Mouse (Mus musculus) cerebellum, adult 2 months (tissue): ENCODE results near the gene Ahcyl2.

Source experiments
- CTCF ChIP-seq: fragments of 200-500 bp; IDR thresholded peaks from 2 replicates; pipeline ENCODE4 v1.5.1; 2011; ENCODE audit warnings: low read depth, mild to moderate bottlenecking, control low read depth, low read length, moderate library complexity, borderline replicate concordance; ENCODE audit not compliant: insufficient read depth
- POLR2A ChIP-seq: fragments of 200-500 bp; IDR thresholded peaks from 2 replicates; pipeline ENCODE4 v1.6.1; 2011; ENCODE audit warnings: low read length, control low read depth, borderline replicate concordance; ENCODE audit not compliant: insufficient read depth

DNA sequence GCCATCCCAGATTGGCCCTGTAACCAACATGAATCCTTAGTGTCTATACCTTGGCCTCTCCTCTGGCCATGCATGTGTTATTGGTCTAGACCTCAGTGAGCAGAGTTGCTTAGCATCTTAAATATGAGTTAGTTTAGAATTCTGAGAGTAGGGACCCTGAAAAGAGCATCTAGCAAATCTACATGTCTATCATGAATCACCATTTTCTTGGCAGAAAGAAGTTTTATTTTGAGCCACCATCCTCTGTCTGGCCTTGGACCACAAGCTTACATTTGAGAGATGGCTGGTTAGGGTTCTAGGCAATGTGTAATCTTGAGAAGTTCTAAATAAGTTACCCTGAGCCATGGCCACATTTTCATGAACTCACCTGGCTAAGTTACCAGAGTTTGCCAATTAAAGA, 162.3 kb downstream of the Ahcyl2 start:
- TF ChIP-seq CTCF, result no peak
- TF ChIP-seq POLR2A, result no peak
